Mouse (Mus musculus) midbrain, embryonic 16.5 days (tissue): ENCODE measurements at regions not wholly inside any gene's neighbourhood (a gene's known extent, or its start where the extent isn't known, plus 50 kb on each side); places are given as distances from the start of the nearest gene placed in this dataset.

ENCODE experiments used
- ATAC-seq: fragments of 200-750 bp; cut with Nextera tagmentation; 2 replicates; pipeline ENCODE4 v1.8.0; 2017; ENCODE audit warnings: moderate TSS enrichment
- H3K27ac ChIP-seq: fragments of 300-500 bp; sonication (generic); 2 replicates; pipeline ENCODE4 v1.5.1; 2014; ENCODE audit warnings: mild to moderate bottlenecking, low read length, mixed read lengths
- H3K27me3 ChIP-seq: fragments of 300-500 bp; sonication (generic); 2 replicates; pipeline ENCODE4 v1.6.1; 2014; ENCODE audit warnings: low read depth, low read length, mixed read lengths; ENCODE audit not compliant: control insufficient read depth, insufficient read depth
- H3K36me3 ChIP-seq: fragments of 300-500 bp; sonication (generic); 2 replicates; pipeline ENCODE4 v1.6.1; 2014; ENCODE audit warnings: mild to moderate bottlenecking, low read length, moderate library complexity, mixed read lengths; ENCODE audit not compliant: control insufficient read depth, insufficient read depth
- H3K4me1 ChIP-seq: fragments of 300-500 bp; sonication (generic); 2 replicates; pipeline ENCODE4 v1.6.1; 2014; ENCODE audit warnings: mild to moderate bottlenecking, low read length, mixed read lengths; ENCODE audit not compliant: control insufficient read depth, insufficient read depth
- H3K4me2 ChIP-seq: fragments of 300-500 bp; sonication (generic); 2 replicates; pipeline ENCODE4 v1.6.1; 2014; ENCODE audit warnings: mild to moderate bottlenecking, low read length, mixed read lengths
- H3K4me3 ChIP-seq: fragments of 300-500 bp; sonication (generic); 2 replicates; pipeline ENCODE4 v1.5.1; 2014; ENCODE audit warnings: low read depth, mild to moderate bottlenecking, low read length, moderate library complexity, mixed read lengths
- H3K9ac ChIP-seq: fragments of 300-500 bp; sonication (generic); 2 replicates; pipeline ENCODE4 v1.6.1; 2014; ENCODE audit warnings: low read depth, low read length, mixed read lengths
- H3K9me3 ChIP-seq: fragments of 300-500 bp; sonication (generic); replicated peaks from 2 replicates; pipeline ENCODE4 v1.6.1; 2014; ENCODE audit warnings: mild to moderate bottlenecking, low read length, mixed read lengths; ENCODE audit not compliant: control insufficient read depth, poor library complexity, severe bottlenecking
- WGBS: fragments of 180-500 bp; shearing (Covaris S2); extraction: QIAGEN DNeasy Blood & Tissue Kit; methylation state at CpG from one replicate; pipeline ENCODE4 v1.1.7; 2014; 5-methylcytosine and 5-hydroxymethylcytosine counted together

DNA sequence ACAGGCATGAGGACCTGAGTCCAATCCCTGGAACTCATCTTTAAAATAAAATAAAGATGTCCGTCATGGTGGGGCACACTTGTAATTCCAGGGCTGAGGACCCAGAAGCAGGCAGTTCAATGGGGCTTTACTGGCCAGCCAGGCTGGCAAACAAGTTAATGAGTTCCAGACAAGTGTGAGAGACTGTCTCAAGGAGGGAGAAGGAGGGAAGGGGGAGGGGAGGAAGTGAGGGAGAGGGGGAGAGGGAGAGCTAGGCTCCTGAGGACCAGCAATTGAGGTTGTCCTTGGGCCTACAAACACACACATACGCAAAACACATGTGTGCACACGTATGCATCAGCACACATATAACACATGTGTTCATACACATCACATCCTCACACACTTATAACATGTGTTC is 149.2 kb downstream of the Tmem132e start:
- Histone ChIP-seq H3K27ac (no peak overlapping the region), H3K36me3 (no peaks in the 10 kb centered on the region), H3K4me1 (no peaks in the 10 kb centered on the region), H3K4me3 (no peak overlapping the region), H3K9me3 (no peaks in the 10 kb centered on the region), H3K4me2 (no peak overlapping the region), H3K27me3 (no peaks in the 10 kb centered on the region), H3K9ac (no peak overlapping the region)
- 88% methylated on average over 3 of the region's 3 CpGs for WGBS
- no peak for ATAC-seq

DNA sequence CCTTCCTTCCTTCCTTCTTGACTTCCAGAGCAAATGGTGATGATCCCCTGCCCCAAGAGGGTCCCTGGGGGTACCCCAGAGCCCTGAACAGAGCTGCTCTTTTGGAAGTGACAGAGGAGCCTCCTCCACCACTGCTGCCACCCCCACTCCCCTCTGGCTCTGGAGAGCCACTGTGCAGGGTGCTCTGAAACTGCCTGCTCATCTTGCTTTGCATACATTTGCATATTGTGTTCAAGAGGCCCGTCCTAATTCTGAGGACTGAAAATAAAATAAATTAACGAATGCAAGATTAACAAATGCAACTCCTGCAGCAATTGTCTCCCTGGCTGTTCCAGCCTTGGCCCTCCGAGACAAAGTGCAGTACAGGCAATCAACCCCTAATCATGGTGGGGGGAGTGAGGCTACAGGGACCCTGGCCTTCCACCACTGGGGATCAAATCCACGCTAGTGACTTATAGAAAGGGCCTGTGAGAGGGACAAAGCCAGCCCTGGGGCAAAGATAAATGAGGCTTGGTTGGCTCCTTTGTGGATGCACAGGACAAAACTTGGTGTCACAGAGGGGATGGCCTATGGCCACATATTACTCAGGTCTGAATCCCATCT is 134.6 kb downstream of the Tmem132e start:
- Histone ChIP-seq H3K9ac (no peak overlapping the region), H3K4me1 (peaks cover 17% of the 10 kb centered on the region), H3K9me3 (no peaks in the 10 kb centered on the region), H3K27me3 (no peaks in the 10 kb centered on the region), H3K4me2 (no peak overlapping the region), H3K4me3 (no peak overlapping the region), H3K36me3 (no peaks in the 10 kb centered on the region), H3K27ac (peak overlapping the region; percentile 59)
- peak; percentile 23; the same call in 1 of the 2 replicates for ATAC-seq
- 19% methylated on average over 4 of the region's 4 CpGs for WGBS

DNA sequence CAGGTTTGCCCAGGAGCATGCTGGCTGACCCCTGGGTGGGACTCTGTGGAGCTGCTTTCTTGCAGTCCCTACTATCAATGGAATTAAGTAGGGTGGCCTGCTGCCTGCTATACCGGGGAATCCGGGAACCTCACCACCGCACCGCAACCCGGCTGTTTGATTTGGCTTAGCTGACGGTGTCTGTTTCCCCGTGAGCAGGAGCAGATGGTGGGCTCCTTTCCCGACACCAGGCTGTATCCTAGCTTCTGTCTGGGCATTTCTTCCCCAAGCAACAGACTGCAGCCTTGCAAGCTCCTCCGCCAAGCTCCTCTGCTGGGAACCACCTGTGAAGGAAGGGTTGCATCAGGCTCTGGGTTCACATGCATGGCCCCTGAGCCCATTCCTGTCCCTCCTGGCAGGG is 132.7 kb downstream of the Tmem132e start:
- Histone ChIP-seq H3K9ac (no peak overlapping the region), H3K36me3 (no peaks in the 10 kb centered on the region), H3K27me3 (no peaks in the 10 kb centered on the region), H3K27ac (no peak overlapping the region), H3K4me3 (no peak overlapping the region), H3K4me2 (no peak overlapping the region), H3K9me3 (no peaks in the 10 kb centered on the region), H3K4me1 (peaks cover 17% of the 10 kb centered on the region)
- WGBS: 46% methylated on average over 9 of the region's 9 CpGs
- no peak for ATAC-seq

DNA sequence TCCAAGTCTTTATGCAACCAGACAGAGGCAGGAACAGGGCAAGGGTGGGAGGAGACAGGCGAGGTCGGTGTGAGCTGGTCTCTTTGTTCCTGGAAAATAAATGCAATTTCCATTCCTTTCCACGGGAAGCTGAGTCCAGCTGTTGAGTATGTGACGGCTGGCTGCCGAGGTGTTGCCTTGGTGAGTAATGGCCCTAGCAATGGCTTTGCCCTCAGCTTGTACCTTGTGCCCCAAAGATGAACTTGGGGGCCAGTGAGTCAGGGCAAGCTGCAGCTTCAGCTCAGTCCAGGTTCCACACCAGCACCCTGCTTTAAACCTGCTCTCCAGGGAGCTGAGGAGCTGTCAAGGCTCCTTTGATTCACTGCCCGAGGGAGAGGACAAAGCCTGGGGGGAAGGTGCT is 130.0 kb downstream of the Tmem132e start:
- H3K36me3 ChIP-seq: no peaks in the 10 kb centered on the region
- H3K27me3 ChIP-seq: no peaks in the 10 kb centered on the region
- no peak for ATAC-seq
- H3K4me3 ChIP-seq: no peak overlapping the region
- H3K9ac ChIP-seq: no peak overlapping the region
- H3K4me1 ChIP-seq: peaks cover 10% of the 10 kb centered on the region
- H3K9me3 ChIP-seq: no peaks in the 10 kb centered on the region
- WGBS: 21% methylated on average over 6 of the region's 6 CpGs
- H3K27ac ChIP-seq: no peak overlapping the region
- H3K4me2 ChIP-seq: no peak overlapping the region

DNA sequence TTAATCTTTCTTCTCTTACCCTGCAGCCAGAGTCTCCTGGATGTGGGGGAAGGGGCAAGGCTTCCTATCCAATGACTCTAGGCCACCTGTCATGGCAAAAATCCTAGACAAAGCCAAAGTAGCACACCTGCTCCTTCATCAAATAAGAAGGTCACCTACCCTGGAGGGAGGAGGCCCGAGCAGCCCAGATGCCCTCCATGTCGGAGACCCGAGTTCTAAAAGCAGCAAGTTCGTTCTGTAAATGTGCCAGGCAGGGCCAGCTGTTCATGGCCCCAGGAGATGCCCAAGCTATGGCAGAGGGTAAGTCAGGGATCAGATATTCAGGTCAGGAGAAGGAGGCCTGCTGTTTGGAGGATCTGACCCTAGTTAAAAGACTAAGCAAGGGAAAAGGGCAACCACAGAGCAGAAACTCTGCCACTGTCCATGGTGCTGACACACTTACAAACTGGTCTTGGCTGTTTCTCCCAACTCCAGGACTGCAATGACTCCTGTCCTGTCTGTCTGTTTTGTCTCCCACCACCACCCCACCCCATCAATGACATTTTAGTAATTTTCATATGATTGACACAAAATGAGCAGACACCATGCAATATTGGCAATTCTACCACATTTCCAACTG is 125.9 kb downstream of the Tmem132e start:
- no peaks in the 10 kb centered on the region for H3K36me3 ChIP-seq
- no peaks in the 10 kb centered on the region for H3K27me3 ChIP-seq
- H3K9ac ChIP-seq: no peak overlapping the region
- H3K4me2 ChIP-seq: no peak overlapping the region
- no peaks in the 10 kb centered on the region for H3K4me1 ChIP-seq
- H3K27ac ChIP-seq: no peak overlapping the region
- ATAC-seq: no peak
- whole genome bisulfite sequencing: 85% methylated on average over 4 of the region's 4 CpGs
- H3K4me3 ChIP-seq: no peak overlapping the region
- no peaks in the 10 kb centered on the region for H3K9me3 ChIP-seq

DNA sequence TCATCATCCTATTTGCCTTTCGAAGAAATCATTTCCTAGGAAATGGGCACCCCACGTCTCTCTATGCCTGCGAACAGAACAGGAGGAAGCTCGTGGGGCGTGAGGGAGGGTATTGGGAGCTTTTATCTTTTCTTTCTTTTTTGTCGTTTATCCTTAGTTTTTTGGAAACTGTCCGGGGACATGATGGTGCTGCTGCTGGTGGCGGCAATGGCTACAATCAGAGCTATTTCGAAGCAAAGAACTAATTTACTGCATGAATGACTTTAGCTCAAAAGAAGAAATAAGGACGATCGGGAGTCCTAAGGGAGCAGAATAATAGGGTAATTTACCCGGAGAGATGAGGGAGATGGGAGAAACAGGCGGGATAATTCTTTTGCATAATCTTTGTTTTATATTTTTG is 119.9 kb downstream of the Tmem132e start:
- H3K9me3 ChIP-seq: no peaks in the 10 kb centered on the region; the same call in 1 of the 2 replicates
- ATAC-seq: no peak
- H3K27ac ChIP-seq: no peak overlapping the region
- H3K4me1 ChIP-seq: peaks cover 11% of the 10 kb centered on the region
- peak overlapping the region; percentile 39 for H3K4me2 ChIP-seq
- H3K36me3 ChIP-seq: no peaks in the 10 kb centered on the region
- H3K27me3 ChIP-seq: no peaks in the 10 kb centered on the region
- H3K4me3 ChIP-seq: no peak overlapping the region
- WGBS: 5% methylated on average over 13 of the region's 13 CpGs
- no peak overlapping the region; the same call in 1 of the 2 replicates for H3K9ac ChIP-seq
